Mouse (Mus musculus) naive thymus-derived CD4-positive, alpha-beta T cell, adult 5 months (primary cell): ENCODE results near the gene Samd11. TPM values are rescaled to one million over a fixed set of nuclear protein-coding genes. Genes with fewer than 3 reads are reported as not detected.

Experiments used
- polyA plus RNA-seq: library from polyadenylated mRNA; unstranded; fragments of 100-300 nt; shearing (Covaris generic); gene quantifications from one replicate; pipeline ENCODE4 v1.2.1, GENCODE M21; 2017

The Samd11 gene
- polyA plus RNA-seq: 0.36 TPM

DNA sequence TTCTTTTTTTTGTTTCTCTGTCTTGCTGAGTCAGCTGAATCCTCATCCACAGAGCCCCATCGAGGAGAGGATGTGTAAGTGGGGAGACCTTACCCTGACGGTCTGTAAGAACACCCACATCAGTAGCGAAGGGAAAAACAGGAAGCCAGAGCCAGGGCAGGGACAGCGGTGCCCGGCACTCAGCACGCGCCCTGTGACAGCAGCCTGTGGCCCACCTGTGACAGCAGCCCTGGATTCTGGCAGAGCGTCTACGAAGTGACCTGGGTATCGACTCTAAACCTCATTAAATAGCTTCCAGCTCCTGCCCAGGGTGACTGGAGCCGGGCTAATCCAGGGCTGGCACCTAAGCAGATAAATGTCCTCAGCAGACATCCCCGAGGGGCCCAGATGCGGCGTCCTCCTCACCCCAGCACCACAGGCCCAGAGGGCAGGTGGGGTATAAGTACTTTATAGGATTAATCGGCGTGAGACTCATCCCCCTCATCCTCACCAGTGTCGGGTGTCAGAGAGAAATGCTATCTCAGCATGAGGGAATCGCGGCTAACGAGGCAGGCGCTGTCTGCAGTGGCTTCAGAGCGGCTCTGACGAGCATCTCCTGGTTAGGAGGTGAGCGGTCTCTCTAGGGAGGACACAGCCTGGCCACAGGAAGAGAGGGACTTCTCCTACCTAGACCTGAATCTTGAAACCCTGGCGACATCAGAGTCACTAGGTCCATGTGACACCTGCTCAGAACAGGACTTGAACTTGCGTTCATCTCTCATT, at the start of gene Samd11:
Samd11 (minus strand) TSS at position 580 of the 762 bp plus-strand sequence.

GRCm38 (mm10) chr4:156235808-156236533, 19.5 kb downstream of the Samd11 start, which contains the start of gene Noc2l:
TSS of gene Noc2l (plus strand) at chr4:156236010.

DNA sequence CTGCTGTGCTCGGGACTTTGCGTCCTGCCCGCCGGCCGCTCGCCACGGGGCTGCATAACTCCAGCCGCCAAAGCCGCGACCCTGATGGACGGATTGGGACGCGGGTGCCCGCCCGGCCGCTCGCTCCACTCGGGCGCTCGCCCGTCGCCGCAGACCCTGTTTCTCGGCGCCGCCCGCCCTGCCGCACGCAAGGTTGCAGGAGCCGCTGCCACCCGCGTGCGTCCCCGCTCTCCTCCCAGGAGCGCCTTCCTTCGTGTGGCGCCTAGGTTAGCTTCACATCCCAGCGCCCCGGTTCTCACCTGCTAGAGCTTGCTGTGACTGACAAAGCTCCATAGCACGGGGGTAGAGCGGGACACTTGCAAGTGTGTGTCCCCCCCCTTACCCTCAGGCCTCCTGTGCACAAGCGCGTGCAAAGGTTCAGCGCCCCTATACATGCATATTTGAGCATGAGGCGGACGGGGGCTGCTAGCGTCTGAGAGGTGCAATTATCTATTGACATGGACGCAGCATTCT, 20.7 kb downstream of the Samd11 start, which contains the start of gene Plekhn1:
Plekhn1 (minus strand) TSS at position 157 of the 513 bp plus-strand sequence.

DNA sequence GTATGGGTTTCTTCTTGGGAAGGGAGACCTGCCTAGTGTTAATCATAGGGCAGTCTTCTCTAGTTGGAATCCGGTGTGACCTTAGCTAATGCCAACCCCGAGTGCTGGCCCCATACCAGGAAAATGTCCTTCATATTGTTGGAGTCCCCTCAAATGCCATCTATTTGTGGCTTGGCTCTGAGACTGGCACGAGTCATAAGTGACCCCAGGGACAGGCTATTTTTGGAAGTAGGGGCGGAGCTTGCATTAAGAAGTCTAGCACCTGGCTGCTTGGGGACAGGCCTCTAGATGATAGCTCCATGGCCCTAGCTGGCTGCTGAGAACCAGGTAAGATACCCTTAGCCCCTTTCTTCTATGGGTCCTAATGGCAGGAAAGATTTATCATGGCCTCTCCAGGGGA, 39.8 kb downstream of the Samd11 start, which contains the start of gene Perm1:
Perm1 (plus strand) TSS at position 220 of the 400 bp plus-strand sequence.

DNA sequence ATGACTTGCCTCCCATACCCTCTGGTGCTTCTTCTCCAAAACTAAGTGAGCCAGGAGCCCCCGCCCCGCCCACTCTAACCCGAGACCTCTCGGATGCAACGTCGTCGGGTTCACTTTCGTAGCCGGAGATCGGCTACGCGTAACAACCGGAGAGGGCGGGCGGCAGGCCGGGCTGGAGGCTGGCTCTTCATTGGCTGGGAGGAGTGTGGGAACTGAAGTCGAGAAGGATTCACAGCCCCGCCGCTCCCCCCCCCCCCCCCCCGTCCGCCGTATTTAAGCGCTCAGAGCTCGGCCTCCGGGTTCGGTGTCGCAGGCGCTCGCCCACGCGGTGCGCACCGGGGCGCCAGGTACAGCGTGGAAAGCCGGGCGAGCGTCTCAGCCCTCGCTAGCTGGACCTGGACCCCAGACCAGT, 52.5 kb downstream of the Samd11 start, which contains the start of gene AW011738:
AW011738 (plus strand) TSS at position 304 of the 412 bp plus-strand sequence.

GRCm38 (mm10) chr4:156200623-156201475, 54.6 kb downstream of the Samd11 start, which contains the start of gene Isg15:
TSS of gene Isg15 (minus strand) at chr4:156200818.

GRCm38 (mm10) chr4:156197131-156197828, 58.2 kb downstream of the Samd11 start, which contains the start of gene Agrn:
TSS of gene Agrn (minus strand) at chr4:156197488.

Other genes starting within 250 kb of the Samd11 start
- 109 TPM for gene Tnfrsf4, start 241.8 kb downstream of the Samd11 start, polyA plus RNA-seq
- 279 TPM for gene Tnfrsf18, start 229.5 kb downstream of the Samd11 start, polyA plus RNA-seq
- 0.15 TPM for gene Ttll10, start 196.2 kb downstream of the Samd11 start, polyA plus RNA-seq
- 34.5 TPM for gene 9430015G10Rik, start 145.7 kb downstream of the Samd11 start, polyA plus RNA-seq
- gene Rnf223, start 125.1 kb downstream of the Samd11 start, polyA plus RNA-seq: 0.16 TPM
- gene Agrn, start 58.2 kb downstream of the Samd11 start, polyA plus RNA-seq: 4.8 TPM
- 11.7 TPM for gene Isg15, start 54.8 kb downstream of the Samd11 start, polyA plus RNA-seq
- gene AW011738, start 52.4 kb downstream of the Samd11 start, polyA plus RNA-seq: 11.7 TPM
- 0.70 TPM for gene Perm1, start 39.8 kb downstream of the Samd11 start, polyA plus RNA-seq
- 38.5 TPM for gene Plekhn1, start 20.8 kb downstream of the Samd11 start, polyA plus RNA-seq
- 136 TPM for gene Noc2l, start 19.6 kb downstream of the Samd11 start, polyA plus RNA-seq
- gene Vmn2r-ps159, start 75.4 kb upstream of the Samd11 start, polyA plus RNA-seq: not detected